Mouse (Mus musculus): ENCODE data around the gene Ptgdr. TPM values are rescaled to one million over a fixed set of nuclear protein-coding genes. Genes with fewer than 3 reads are reported as not detected.

Gene Ptgdr
- polyA plus RNA-seq (2017; shearing (Covaris generic)), result not detected

GRCm38 (mm10) chr14:44858868-44859613, at the start of gene Ptgdr:
Gene Ptgdr (minus strand): TSS chr14:44859375.

Other genes with a start within 250 kb of the Ptgdr start
- gene Gm5624, start 231.4 kb downstream of the Ptgdr start, polyA plus RNA-seq (2017; shearing (Covaris generic)), result not detected
- gene Gm8257, start 152.9 kb downstream of the Ptgdr start, polyA plus RNA-seq (2017; shearing (Covaris generic)), result not detected
- gene Gm8267, start 109.0 kb downstream of the Ptgdr start, polyA plus RNA-seq (2017; shearing (Covaris generic)), result not detected
- gene Ptger2, start 128.8 kb upstream of the Ptgdr start, polyA plus RNA-seq (2017; shearing (Covaris generic)), result 101 TPM

All from inflammation-experienced regulatory T-cells, adult 16 weeks (primary cell).